ENCODE assay signal across 8 mouse cellular contexts in genomic region chr11:75166193-75166842, GRCm38 (mm10). TPM values are rescaled to one million over a fixed set of nuclear protein-coding genes. Genes with fewer than 3 reads are reported as not detected.
DNase-seq lines count a peak whose midpoint lies in the region; ATAC-seq and TF ChIP-seq lines count a peak whose summit lies in the region.

No protein-coding gene starts in this region.

- TF ChIP-seq POLR2A in kidney, adult 2 months (IDR thresholded peaks at IDR 0.05; ENCODE audit: low read depth, low read length): no peak

- no peaks in the 10 kb centered on the region; the same call in 1 of the 2 replicates for H3K36me3 ChIP-seq in kidney, adult 2 months (ENCODE audit: control insufficient read depth, insufficient read depth, low read length)
- peaks cover 48% of the 10 kb centered on the region for H3K36me3 ChIP-seq in heart, embryonic 14.5 days (ENCODE audit: control insufficient read depth, insufficient read depth, low read length)
- H3K36me3 ChIP-seq in limb, embryonic 13.5 days: peaks cover 62% of the 10 kb centered on the region
- peaks cover 14% of the 10 kb centered on the region; the same call in 1 of the 2 replicates for H3K36me3 ChIP-seq in stomach, embryonic 15.5 days

- H3K4me3 ChIP-seq in kidney, adult 2 months (ENCODE audit: insufficient read depth, low read depth, low read length): peak overlapping the region; percentile 56
- H3K4me3 ChIP-seq in brown adipose tissue, adult 24 weeks (ENCODE audit: insufficient read depth, low read depth, low read length): peak overlapping the region; percentile 84
- H3K4me3 ChIP-seq in heart, embryonic 14.5 days (ENCODE audit: control insufficient read depth in 1 of 2, insufficient read depth in 1 of 2, low read depth in 1 of 2, low read length in 2 of 2): peak overlapping the region; percentile 58 to 65
- H3K4me3 ChIP-seq in limb, embryonic 13.5 days: peak overlapping the region; percentile 75
- peak overlapping the region; percentile 65 for H3K4me3 ChIP-seq in stomach, embryonic 15.5 days (replicated peaks)

- peak overlapping the region; percentile 98 for H3K4me2 ChIP-seq in heart, embryonic 14.5 days (ENCODE audit: low read length)
- peak overlapping the region; percentile 87 for H3K4me2 ChIP-seq in limb, embryonic 13.5 days (replicated peaks)
- H3K4me2 ChIP-seq in stomach, embryonic 15.5 days: peak overlapping the region; percentile 85

- peak; percentile 29 for DNase-seq in kidney, adult 2 months
- no peak for DNase-seq in kidney, adult 11 months
- DNase-seq in natural killer cell, adult 2 months (ENCODE audit: low spot score in 2 of 2): no peak
- DNase-seq in layer of hippocampus, postnatal 25 days (ENCODE audit: extremely low spot score in 1 of 2, low spot score in 1 of 2): no peak

- H3K27me3 ChIP-seq in kidney, adult 2 months (replicated peaks; ENCODE audit: control insufficient read depth, insufficient read depth, low read length): no peaks in the 10 kb centered on the region
- peaks cover 45% of the 10 kb centered on the region for H3K27me3 ChIP-seq in heart, embryonic 14.5 days (ENCODE audit: control insufficient read depth, insufficient read depth, low read length)
- H3K27me3 ChIP-seq in limb, embryonic 13.5 days: peaks cover 86% of the 10 kb centered on the region
- peaks cover 47% of the 10 kb centered on the region for H3K27me3 ChIP-seq in stomach, embryonic 15.5 days (replicated peaks)

- peaks cover 9% of the 10 kb centered on the region; the same call in 1 of the 2 replicates for H3K4me1 ChIP-seq in kidney, adult 2 months (ENCODE audit: control insufficient read depth, insufficient read depth, low read length)
- peaks cover 9% of the 10 kb centered on the region; the same call in 1 of the 2 replicates for H3K4me1 ChIP-seq in brown adipose tissue, adult 24 weeks (ENCODE audit: control insufficient read depth, insufficient read depth, insufficient read length, low read length)
- H3K4me1 ChIP-seq in heart, embryonic 14.5 days (ENCODE audit: control insufficient read depth in 2 of 2, insufficient read depth in 2 of 2, low read length in 2 of 2): peaks cover 8 to 56% of the 10 kb centered on the region in 2 experiments; a peak in 3 of 4 replicates
- peaks cover 89% of the 10 kb centered on the region for H3K4me1 ChIP-seq in limb, embryonic 13.5 days
- peaks cover 73% of the 10 kb centered on the region for H3K4me1 ChIP-seq in stomach, embryonic 15.5 days

- TF ChIP-seq CTCF in kidney, adult 2 months (conservative IDR thresholded peaks at IDR 0.05; ENCODE audit: insufficient read depth, insufficient read length, low read depth, low read length): no peak

- ATAC-seq in heart, embryonic 14.5 days (ENCODE audit: insufficient number of reproducible peaks, insufficient read depth, low FRiP score, low read depth): no peak
- ATAC-seq in limb, embryonic 13.5 days (ENCODE audit: low FRiP score, low read depth): no peak
- ATAC-seq in stomach, embryonic 15.5 days (ENCODE audit: insufficient read depth, low FRiP score, low read depth): no peak

- 22% methylated on average over 55 of the region's 55 CpGs for WGBS in kidney, adult 2 months
- WGBS in heart, embryonic 14.5 days: 8% methylated on average over 53 of the region's 55 CpGs
- 6% methylated on average over 55 of the region's 55 CpGs for WGBS in limb, embryonic 13.5 days
- WGBS in stomach, embryonic 15.5 days: 16% methylated on average over 55 of the region's 55 CpGs

- no peaks in the 10 kb centered on the region for H3K9me3 ChIP-seq in heart, embryonic 14.5 days (ENCODE audit: control insufficient read depth, low read length)
- no peaks in the 10 kb centered on the region for H3K9me3 ChIP-seq in limb, embryonic 13.5 days
- no peaks in the 10 kb centered on the region for H3K9me3 ChIP-seq in stomach, embryonic 15.5 days

- H3K27ac ChIP-seq in kidney, adult 2 months (ENCODE audit: insufficient read depth, low read depth, low read length): no peak overlapping the region
- H3K27ac ChIP-seq in brown adipose tissue, adult 24 weeks (replicated peaks; ENCODE audit: low read depth, low read length): peak overlapping the region; percentile 59; the same call in 1 of the 2 replicates
- H3K27ac ChIP-seq in heart, embryonic 14.5 days (replicated peaks in 1 of 2; ENCODE audit: control insufficient read depth in 1 of 2, insufficient read depth in 1 of 2, low read depth in 2 of 2, low read length in 2 of 2): peak overlapping the region in 1 of 2 experiments; percentile 82; a peak in 2 of 4 replicates
- H3K27ac ChIP-seq in limb, embryonic 13.5 days: peak overlapping the region; percentile 92
- peak overlapping the region; percentile 91 for H3K27ac ChIP-seq in stomach, embryonic 15.5 days

- H3K9ac ChIP-seq in heart, embryonic 14.5 days (ENCODE audit: low read length): peak overlapping the region; percentile 81
- peak overlapping the region; percentile 90 for H3K9ac ChIP-seq in limb, embryonic 13.5 days
- peak overlapping the region; percentile 73 for H3K9ac ChIP-seq in stomach, embryonic 15.5 days

RNA-seq across cellular contexts. Expression of gene Hic1, which starts 3.0 kb away (rescaled TPM):
- 8.6 and 12.6 TPM in 2 replicates for polyA plus RNA-seq in kidney, adult 2 months (2012; rRNA removed)
- 4.9 and 5.3 TPM in 2 replicates for polyA plus RNA-seq in brown adipose tissue, adult 24 weeks (2012; ENCODE audit: insufficient read depth, insufficient read length, missing spikeins)
- polyA plus RNA-seq in heart, embryonic 14.5 days (2014; fragmentation: Nextera tagmentation; extraction: Ambion mirVana): 6.4 and 6.8 TPM in 2 replicates
- 28.2 and 29.3 TPM in 2 replicates for polyA plus RNA-seq in limb, embryonic 13.5 days (2015; fragmentation: Nextera tagmentation; extraction: Ambion mirVana)
- polyA plus RNA-seq in stomach, embryonic 15.5 days (2015; fragmentation: Nextera tagmentation; extraction: Ambion mirVana): 25.3 and 28.0 TPM in 2 replicates
- total RNA-seq in layer of hippocampus, postnatal 25 days (2021): 1 to 10 TPM; 2.5 to 3.2 TPM

RNA-seq across cellular contexts. Expression of gene Ovca2, which starts 12.3 kb away (rescaled TPM):
- 18.6 and 33.7 TPM in 2 replicates for polyA plus RNA-seq in kidney, adult 2 months (2012; rRNA removed)
- polyA plus RNA-seq in brown adipose tissue, adult 24 weeks (2012; ENCODE audit: insufficient read depth, insufficient read length, missing spikeins): 10.4 and 13.2 TPM in 2 replicates
- 19.4 and 19.7 TPM in 2 replicates for polyA plus RNA-seq in heart, embryonic 14.5 days (2014; fragmentation: Nextera tagmentation; extraction: Ambion mirVana)
- polyA plus RNA-seq in limb, embryonic 13.5 days (2015; fragmentation: Nextera tagmentation; extraction: Ambion mirVana): 27.8 and 29.5 TPM in 2 replicates
- polyA plus RNA-seq in stomach, embryonic 15.5 days (2015; fragmentation: Nextera tagmentation; extraction: Ambion mirVana): 21.0 and 22.2 TPM in 2 replicates
- total RNA-seq in layer of hippocampus, postnatal 25 days (2021): 10 to 100 TPM; 18.2 to 18.3 TPM

RNA-seq across cellular contexts. Expression of gene Dph1, which starts 24.7 kb away (rescaled TPM):
- 40.2 and 46.7 TPM in 2 replicates for polyA plus RNA-seq in kidney, adult 2 months (2012; rRNA removed)
- polyA plus RNA-seq in brown adipose tissue, adult 24 weeks (2012; ENCODE audit: insufficient read depth, insufficient read length, missing spikeins): 8.8 and 9.4 TPM in 2 replicates
- polyA plus RNA-seq in heart, embryonic 14.5 days (2014; fragmentation: Nextera tagmentation; extraction: Ambion mirVana): 23.1 and 23.7 TPM in 2 replicates
- polyA plus RNA-seq in limb, embryonic 13.5 days (2015; fragmentation: Nextera tagmentation; extraction: Ambion mirVana): 23.9 and 24.9 TPM in 2 replicates
- 18.4 and 21.3 TPM in 2 replicates for polyA plus RNA-seq in stomach, embryonic 15.5 days (2015; fragmentation: Nextera tagmentation; extraction: Ambion mirVana)
- 10 to 100 TPM; 35.4 to 36.1 TPM for total RNA-seq in layer of hippocampus, postnatal 25 days (2021)

RNA-seq across cellular contexts. Expression of gene Rtn4rl1, which starts 27.3 kb away (rescaled TPM):
- polyA plus RNA-seq in kidney, adult 2 months (2012; rRNA removed): 11.3 and 12.7 TPM in 2 replicates
- polyA plus RNA-seq in brown adipose tissue, adult 24 weeks (2012; ENCODE audit: insufficient read depth, insufficient read length, missing spikeins): 5.3 and 6.1 TPM in 2 replicates
- 17.0 and 17.3 TPM in 2 replicates for polyA plus RNA-seq in heart, embryonic 14.5 days (2014; fragmentation: Nextera tagmentation; extraction: Ambion mirVana)
- polyA plus RNA-seq in limb, embryonic 13.5 days (2015; fragmentation: Nextera tagmentation; extraction: Ambion mirVana): 2.3 and 3.1 TPM in 2 replicates
- polyA plus RNA-seq in stomach, embryonic 15.5 days (2015; fragmentation: Nextera tagmentation; extraction: Ambion mirVana): 2.2 and 2.3 TPM in 2 replicates
- 100 to 1,000 TPM in 1 of 2 experiments, 10 to 100 TPM in 1; 94.7 to 106 TPM for total RNA-seq in layer of hippocampus, postnatal 25 days (2021)
